Mouse (Mus musculus): ENCODE measurements around the gene Olfr1315-ps1. TPM values are rescaled to one million over a fixed set of nuclear protein-coding genes. Genes with fewer than 3 reads are reported as not detected.

The Olfr1315-ps1 gene
- not detected for polyA plus RNA-seq (2012; fragmentation: generic; extraction: Trizol)
- long read RNA-seq, experiment 1 = 0 reads
- long read RNA-seq, experiment 2 = 0 reads

DNA sequence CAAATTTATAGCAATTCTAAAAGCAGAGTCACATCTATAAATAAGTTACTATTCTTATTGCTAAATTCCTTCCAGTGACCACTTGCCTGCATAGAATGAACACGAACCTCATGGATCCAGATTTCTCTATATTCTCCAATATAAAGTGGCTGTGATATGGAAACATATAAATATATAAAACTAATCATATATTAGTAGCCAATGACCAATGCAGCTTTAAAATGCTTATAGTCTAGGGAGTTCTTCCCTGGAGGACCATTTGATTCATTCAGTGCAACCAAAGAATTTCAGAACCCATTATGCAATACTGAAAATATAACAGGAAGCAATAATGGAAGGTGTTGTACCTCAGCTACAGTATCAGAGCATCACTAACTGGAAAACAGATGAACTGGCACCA, at the start of gene Olfr1315-ps1:
Gene Olfr1315-ps1 (minus strand): TSS at position 101 of the 400 bp plus-strand sequence.
- Histone ChIP-seq H3K79me2 (ENCODE audit: control insufficient read depth, insufficient read depth) (no peaks in the 10 kb centered on the region), H3K79me3 (ENCODE audit: low read depth) (no peaks in the 10 kb centered on the region), H3K27me3 (ENCODE audit: control insufficient read depth, insufficient read depth, insufficient read length) (no peaks in the 10 kb centered on the region), H3K36me3 (ENCODE audit: control insufficient read depth, insufficient read depth) (no peaks in the 10 kb centered on the region), H3K4me3 (ENCODE audit: insufficient read depth, poor library complexity, severe bottlenecking) (no peak within 1 kb of the TSS), H3ac (ENCODE audit: control insufficient read depth, insufficient read length, low read depth) (no peak within 1 kb of the TSS)
- TF ChIP-seq MYOG (IDR thresholded peaks at IDR 0.05; ENCODE audit: control insufficient read depth, extremely low read depth, insufficient read length) = no peak
- no peak for TF ChIP-seq USF1 (IDR thresholded peaks at IDR 0.05; ENCODE audit: low read depth)
- TF ChIP-seq CTCF (IDR thresholded peaks at IDR 0.05; ENCODE audit: control insufficient read depth, insufficient read depth, insufficient read length) = no peak
- TF ChIP-seq FOSL1 (IDR thresholded peaks at IDR 0.05; ENCODE audit: insufficient read depth, low read length, poor library complexity, severe bottlenecking) = no peak
- TF ChIP-seq MYOD1 (IDR thresholded peaks at IDR 0.05; ENCODE audit: control insufficient read depth, insufficient read length, low read depth) = no peak
- no peak for TF ChIP-seq MAX (IDR thresholded peaks at IDR 0.05)
- TF ChIP-seq CEBPB (IDR thresholded peaks at IDR 0.05; ENCODE audit: low read depth) = no peak

DNA sequence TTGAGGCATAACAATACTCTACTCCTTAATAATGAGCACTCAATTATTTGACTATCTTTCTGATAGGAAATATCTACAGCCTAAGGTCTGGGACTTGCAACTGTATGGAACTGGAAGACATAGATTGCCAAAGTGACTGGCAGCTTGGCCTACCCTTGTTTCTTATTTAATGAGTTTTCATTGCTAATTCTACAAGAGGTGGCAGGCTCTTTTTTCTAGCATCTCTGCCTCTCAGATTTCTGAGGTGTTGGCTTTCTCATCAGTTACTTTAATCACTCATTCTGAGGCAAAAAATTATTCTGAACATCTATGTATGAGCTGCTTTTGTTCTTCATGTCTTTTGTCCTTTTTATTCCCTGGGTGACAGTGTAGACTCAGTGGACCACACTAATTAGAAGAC, 38.7 kb upstream of the Olfr1315-ps1 start, which contains the start of gene Olfr1318:
Gene Olfr1318 (plus strand): TSS at position 301 of the 400 bp plus-strand sequence.
- no peak for TF ChIP-seq MAX (IDR thresholded peaks at IDR 0.05)
- no peaks in the 10 kb centered on the region for H3K79me2 ChIP-seq (ENCODE audit: control insufficient read depth, insufficient read depth)
- H3K36me3 ChIP-seq (ENCODE audit: control insufficient read depth, insufficient read depth) = no peaks in the 10 kb centered on the region
- H3K79me3 ChIP-seq (ENCODE audit: low read depth) = no peaks in the 10 kb centered on the region
- H3ac ChIP-seq (ENCODE audit: control insufficient read depth, insufficient read length, low read depth) = no peak within 1 kb of the TSS
- H3K27me3 ChIP-seq (ENCODE audit: control insufficient read depth, insufficient read depth, insufficient read length) = no peaks in the 10 kb centered on the region
- H3K4me3 ChIP-seq (ENCODE audit: insufficient read depth, poor library complexity, severe bottlenecking) = no peak within 1 kb of the TSS

DNA sequence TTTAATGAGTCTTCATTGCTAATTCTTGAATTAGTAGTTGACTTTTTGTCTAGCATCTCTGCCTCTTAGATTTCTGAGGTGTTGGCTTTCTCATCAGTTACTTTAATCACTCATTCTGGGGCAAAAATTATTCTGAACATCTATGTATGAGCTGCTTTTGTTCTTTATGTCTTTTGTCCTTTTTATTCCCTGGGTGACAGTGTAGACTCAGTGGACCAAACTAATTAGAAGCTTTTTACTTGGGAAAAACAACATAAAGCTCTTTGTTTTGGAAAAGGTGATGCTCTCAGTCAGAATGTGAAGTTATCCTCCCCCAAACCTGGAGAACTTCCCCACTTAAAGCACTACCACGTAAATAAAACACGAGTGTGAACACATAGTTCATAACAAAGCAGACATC, 24.8 kb upstream of the Olfr1315-ps1 start, which contains the start of gene Olfr1317:
Gene Olfr1317 (plus strand): TSS at position 301 of the 400 bp plus-strand sequence.
- Histone ChIP-seq H3K79me2 (ENCODE audit: control insufficient read depth, insufficient read depth) (no peaks in the 10 kb centered on the region), H3ac (ENCODE audit: control insufficient read depth, insufficient read length, low read depth) (no peak within 1 kb of the TSS), H3K79me3 (ENCODE audit: low read depth) (no peaks in the 10 kb centered on the region), H3K36me3 (ENCODE audit: control insufficient read depth, insufficient read depth) (no peaks in the 10 kb centered on the region), H3K4me3 (ENCODE audit: insufficient read depth, poor library complexity, severe bottlenecking) (no peak within 1 kb of the TSS), H3K27me3 (ENCODE audit: control insufficient read depth, insufficient read depth, insufficient read length) (no peaks in the 10 kb centered on the region)
- TF ChIP-seq FOSL1 (IDR thresholded peaks at IDR 0.05; ENCODE audit: insufficient read depth, low read length, poor library complexity, severe bottlenecking) (no peak), MYOG (IDR thresholded peaks at IDR 0.05; ENCODE audit: control insufficient read depth, extremely low read depth, insufficient read length) (no peak), USF1 (IDR thresholded peaks at IDR 0.05; ENCODE audit: low read depth) (no peak), MYOD1 (IDR thresholded peaks at IDR 0.05; ENCODE audit: control insufficient read depth, insufficient read length, low read depth) (no peak), MAX (IDR thresholded peaks at IDR 0.05) (no peak)

DNA sequence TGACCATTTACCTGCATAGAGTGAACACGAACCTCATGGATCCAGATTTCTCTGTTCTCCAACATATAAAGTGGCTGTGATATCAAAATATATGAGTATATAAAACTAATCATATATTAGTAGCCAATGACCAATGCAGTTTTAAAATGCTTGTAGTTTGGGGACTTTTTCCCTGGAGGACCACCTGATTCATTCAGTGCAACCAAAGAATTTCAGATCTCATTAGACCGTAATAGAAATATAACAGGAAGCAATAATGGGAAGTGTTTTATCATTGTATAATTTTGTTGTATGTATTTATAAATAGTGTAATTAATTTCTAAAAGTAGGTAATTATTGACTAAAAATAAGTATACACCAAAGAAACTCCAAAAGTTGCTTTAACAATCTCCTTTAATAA, 19.6 kb upstream of the Olfr1315-ps1 start, which contains the start of gene Olfr1316:
Gene Olfr1316 (minus strand): TSS at position 101 of the 400 bp plus-strand sequence.
- H3K27me3 ChIP-seq (ENCODE audit: control insufficient read depth, insufficient read depth, insufficient read length) = no peaks in the 10 kb centered on the region
- TF ChIP-seq MYOG (IDR thresholded peaks at IDR 0.05; ENCODE audit: control insufficient read depth, extremely low read depth, insufficient read length) (no peak), MYOD1 (IDR thresholded peaks at IDR 0.05; ENCODE audit: control insufficient read depth, insufficient read length, low read depth) (no peak), USF1 (IDR thresholded peaks at IDR 0.05; ENCODE audit: low read depth) (no peak), CTCF (IDR thresholded peaks at IDR 0.05; ENCODE audit: control insufficient read depth, insufficient read depth, insufficient read length) (no peak), FOSL1 (IDR thresholded peaks at IDR 0.05; ENCODE audit: insufficient read depth, low read length, poor library complexity, severe bottlenecking) (no peak)
- no peaks in the 10 kb centered on the region for H3K79me2 ChIP-seq (ENCODE audit: control insufficient read depth, insufficient read depth)

DNA sequence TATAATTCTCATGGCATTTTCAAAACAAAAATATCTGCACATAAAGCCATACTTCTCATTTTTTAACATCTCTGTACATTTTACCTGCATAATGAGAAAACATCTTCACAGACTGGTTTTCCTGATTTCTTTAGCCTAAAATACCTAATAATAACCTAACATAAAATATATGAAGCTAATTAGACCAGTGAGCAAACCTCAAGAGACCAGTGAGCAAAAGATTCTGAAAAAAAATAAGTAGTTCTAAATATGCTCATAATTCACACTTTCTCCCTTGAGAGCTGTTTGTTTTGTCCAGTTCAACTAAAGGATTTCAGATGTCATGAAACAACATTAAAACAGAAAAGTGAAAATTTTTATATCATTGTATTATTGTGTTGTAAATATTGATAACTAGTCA, 18.6 kb downstream of the Olfr1315-ps1 start, which contains the start of gene Olfr1314:
Gene Olfr1314 (minus strand): TSS at position 101 of the 400 bp plus-strand sequence.
- TF ChIP-seq CTCF (IDR thresholded peaks at IDR 0.05; ENCODE audit: control insufficient read depth, insufficient read depth, insufficient read length) (no peak), MYOD1 (IDR thresholded peaks at IDR 0.05; ENCODE audit: control insufficient read depth, insufficient read length, low read depth) (no peak), FOSL1 (IDR thresholded peaks at IDR 0.05; ENCODE audit: insufficient read depth, low read length, poor library complexity, severe bottlenecking) (no peak), USF1 (IDR thresholded peaks at IDR 0.05; ENCODE audit: low read depth) (no peak), CEBPB (IDR thresholded peaks at IDR 0.05; ENCODE audit: low read depth) (no peak), MAX (IDR thresholded peaks at IDR 0.05) (no peak), MYOG (IDR thresholded peaks at IDR 0.05; ENCODE audit: control insufficient read depth, extremely low read depth, insufficient read length) (no peak)

More for the DNA sequence above, 19.6 kb upstream of the Olfr1315-ps1 start, which contains the start of gene Olfr1316:
- Histone ChIP-seq H3K4me3 (ENCODE audit: insufficient read depth, poor library complexity, severe bottlenecking) (no peak within 1 kb of the TSS), H3K79me3 (ENCODE audit: low read depth) (no peaks in the 10 kb centered on the region), H3K36me3 (ENCODE audit: control insufficient read depth, insufficient read depth) (no peaks in the 10 kb centered on the region), H3ac (ENCODE audit: control insufficient read depth, insufficient read length, low read depth) (no peak within 1 kb of the TSS)

DNA sequence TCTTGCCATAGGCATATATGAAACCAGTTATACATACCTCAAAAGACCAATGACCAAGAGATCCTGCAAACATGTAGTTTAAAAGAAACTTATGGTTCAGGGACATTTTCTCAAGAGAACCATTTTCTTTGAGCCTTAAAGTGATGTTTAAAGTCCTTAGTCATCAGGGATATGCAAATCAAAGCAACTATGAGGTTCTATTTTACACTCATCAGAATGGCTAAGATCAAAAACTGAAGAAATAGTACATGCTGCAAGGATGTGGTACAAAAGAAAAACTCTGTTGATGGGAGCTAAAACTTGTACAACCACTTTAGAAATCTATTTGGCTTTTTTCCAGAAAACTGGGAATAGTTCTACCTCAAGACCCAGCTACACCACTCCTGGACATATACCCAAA, 37.5 kb downstream of the Olfr1315-ps1 start, which contains the start of gene Olfr1313:
Gene Olfr1313 (minus strand): TSS at position 101 of the 400 bp plus-strand sequence.
- TF ChIP-seq MYOG (IDR thresholded peaks at IDR 0.05; ENCODE audit: control insufficient read depth, extremely low read depth, insufficient read length) = no peak
- no peak for TF ChIP-seq USF1 (IDR thresholded peaks at IDR 0.05; ENCODE audit: low read depth)
- TF ChIP-seq CTCF (IDR thresholded peaks at IDR 0.05; ENCODE audit: control insufficient read depth, insufficient read depth, insufficient read length) = no peak
- TF ChIP-seq CEBPB (IDR thresholded peaks at IDR 0.05; ENCODE audit: low read depth) = no peak
- TF ChIP-seq MAX (IDR thresholded peaks at IDR 0.05) = no peak
- no peak for TF ChIP-seq FOSL1 (IDR thresholded peaks at IDR 0.05; ENCODE audit: insufficient read depth, low read length, poor library complexity, severe bottlenecking)
- no peak for TF ChIP-seq MYOD1 (IDR thresholded peaks at IDR 0.05; ENCODE audit: control insufficient read depth, insufficient read length, low read depth)
- Histone ChIP-seq H3K36me3 (ENCODE audit: control insufficient read depth, insufficient read depth) (no peaks in the 10 kb centered on the region), H3K79me3 (ENCODE audit: low read depth) (no peaks in the 10 kb centered on the region)

More for the DNA sequence above, 18.6 kb downstream of the Olfr1315-ps1 start, which contains the start of gene Olfr1314:
- Histone ChIP-seq H3K36me3 (ENCODE audit: control insufficient read depth, insufficient read depth) (no peaks in the 10 kb centered on the region), H3K4me3 (ENCODE audit: insufficient read depth, poor library complexity, severe bottlenecking) (no peak within 1 kb of the TSS), H3ac (ENCODE audit: control insufficient read depth, insufficient read length, low read depth) (no peak within 1 kb of the TSS), H3K79me2 (ENCODE audit: control insufficient read depth, insufficient read depth) (no peaks in the 10 kb centered on the region), H3K27me3 (ENCODE audit: control insufficient read depth, insufficient read depth, insufficient read length) (no peaks in the 10 kb centered on the region), H3K79me3 (ENCODE audit: low read depth) (no peaks in the 10 kb centered on the region)

More for the DNA sequence above, 37.5 kb downstream of the Olfr1315-ps1 start, which contains the start of gene Olfr1313:
- no peaks in the 10 kb centered on the region for H3K27me3 ChIP-seq (ENCODE audit: control insufficient read depth, insufficient read depth, insufficient read length)
- no peak within 1 kb of the TSS for H3K4me3 ChIP-seq (ENCODE audit: insufficient read depth, poor library complexity, severe bottlenecking)
- H3ac ChIP-seq (ENCODE audit: control insufficient read depth, insufficient read length, low read depth) = no peak within 1 kb of the TSS
- H3K79me2 ChIP-seq (ENCODE audit: control insufficient read depth, insufficient read depth) = no peaks in the 10 kb centered on the region

Measured in C2C12 (cell line).